Mouse (Mus musculus): ENCODE results near the gene B130006D01Rik. TPM values are rescaled to one million over a fixed set of nuclear protein-coding genes. Genes with fewer than 3 reads are reported as not detected.

B130006D01Rik gene
- total RNA-seq (2017): 8.0 and 8.5 TPM in 2 replicates

- ATAC-seq (ENCODE audit: extremely low read depth, insufficient number of reproducible peaks, low FRiP score, poor library complexity, severe bottlenecking): no peak
Measured at GRCm38 (mm10) chr11:95723287-95723686, at the start of gene B130006D01Rik. Gene B130006D01Rik (plus strand): TSS chr11:95723587.

- ATAC-seq (ENCODE audit: extremely low read depth, insufficient number of reproducible peaks, low FRiP score, poor library complexity, severe bottlenecking): no peak
Measured at GRCm38 (mm10) chr11:95675498-95675897, 47.9 kb upstream of the B130006D01Rik start.

GRCm38 (mm10) chr11:95676307-95676706 is 47.1 kb upstream of the B130006D01Rik start:
- ATAC-seq (ENCODE audit: extremely low read depth, insufficient number of reproducible peaks, low FRiP score, poor library complexity, severe bottlenecking): peak; percentile 39; the same call in 1 of the 2 replicates

GRCm38 (mm10) chr11:95677925-95678701 is 45.3 kb upstream of the B130006D01Rik start:
- no peak for ATAC-seq (ENCODE audit: extremely low read depth, insufficient number of reproducible peaks, low FRiP score, poor library complexity, severe bottlenecking)

GRCm38 (mm10) chr11:95681995-95682601 is 41.3 kb upstream of the B130006D01Rik start:
- no peak for ATAC-seq (ENCODE audit: extremely low read depth, insufficient number of reproducible peaks, low FRiP score, poor library complexity, severe bottlenecking)

GRCm38 (mm10) chr11:95682946-95683345 is 40.4 kb upstream of the B130006D01Rik start:
- ATAC-seq (ENCODE audit: extremely low read depth, insufficient number of reproducible peaks, low FRiP score, poor library complexity, severe bottlenecking): no peak

GRCm38 (mm10) chr11:95686031-95686430 is 37.4 kb upstream of the B130006D01Rik start:
- peak; percentile 65 for ATAC-seq (ENCODE audit: extremely low read depth, insufficient number of reproducible peaks, low FRiP score, poor library complexity, severe bottlenecking)

GRCm38 (mm10) chr11:95687084-95687656 is 36.2 kb upstream of the B130006D01Rik start:
- ATAC-seq (ENCODE audit: extremely low read depth, insufficient number of reproducible peaks, low FRiP score, poor library complexity, severe bottlenecking): no peak

DNA sequence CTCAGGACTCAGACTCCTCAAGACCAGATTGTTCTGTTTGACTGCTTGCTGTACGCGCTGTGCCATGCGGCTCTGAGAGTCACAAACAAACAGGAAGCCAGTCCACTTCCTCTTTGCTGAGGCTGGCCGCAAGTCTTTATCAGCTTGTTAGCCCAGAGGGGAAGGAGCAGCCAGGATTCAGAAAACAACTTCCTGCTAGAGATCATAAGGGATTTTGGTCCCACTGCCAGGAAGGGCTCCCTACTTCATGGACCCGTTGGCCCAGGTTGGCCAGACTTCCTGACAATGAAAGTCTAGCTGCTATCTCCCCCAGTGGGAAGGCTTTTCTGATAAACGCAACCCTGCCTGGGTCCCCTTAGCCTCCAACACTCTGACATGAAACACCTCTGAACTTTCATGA is 34.9 kb upstream of the B130006D01Rik start:
- ATAC-seq (ENCODE audit: extremely low read depth, insufficient number of reproducible peaks, low FRiP score, poor library complexity, severe bottlenecking): peak; percentile 88

DNA sequence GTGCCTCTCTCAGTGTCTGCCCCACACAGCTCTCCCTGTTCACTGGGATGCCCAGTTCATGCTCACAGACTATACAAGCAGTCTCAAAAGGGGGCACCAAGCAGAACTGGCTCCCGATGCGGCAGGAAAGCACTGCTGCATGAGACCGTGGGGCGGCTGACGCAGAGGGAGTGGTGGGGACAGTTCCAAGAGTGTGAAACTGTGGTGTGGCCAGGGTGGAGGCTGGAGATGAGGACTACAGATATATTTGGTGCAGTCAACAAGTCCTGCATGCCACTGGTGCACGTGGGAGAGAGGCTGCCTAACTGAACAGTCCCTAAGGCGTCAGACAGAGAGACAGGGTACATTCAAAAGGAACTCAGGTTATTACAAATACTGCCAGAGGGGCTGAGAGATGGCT is 34.4 kb upstream of the B130006D01Rik start:
- peak; percentile 16; the same call in 1 of the 2 replicates for ATAC-seq (ENCODE audit: extremely low read depth, insufficient number of reproducible peaks, low FRiP score, poor library complexity, severe bottlenecking)

- no peak for ATAC-seq (ENCODE audit: extremely low read depth, insufficient number of reproducible peaks, low FRiP score, poor library complexity, severe bottlenecking)
Measured at GRCm38 (mm10) chr11:95689544-95689943, 33.8 kb upstream of the B130006D01Rik start.

GRCm38 (mm10) chr11:95698541-95698940 is 24.8 kb upstream of the B130006D01Rik start:
- ATAC-seq (ENCODE audit: extremely low read depth, insufficient number of reproducible peaks, low FRiP score, poor library complexity, severe bottlenecking): no peak

- no peak for ATAC-seq (ENCODE audit: extremely low read depth, insufficient number of reproducible peaks, low FRiP score, poor library complexity, severe bottlenecking)
Measured at GRCm38 (mm10) chr11:95700778-95701739, 22.3 kb upstream of the B130006D01Rik start.

DNA sequence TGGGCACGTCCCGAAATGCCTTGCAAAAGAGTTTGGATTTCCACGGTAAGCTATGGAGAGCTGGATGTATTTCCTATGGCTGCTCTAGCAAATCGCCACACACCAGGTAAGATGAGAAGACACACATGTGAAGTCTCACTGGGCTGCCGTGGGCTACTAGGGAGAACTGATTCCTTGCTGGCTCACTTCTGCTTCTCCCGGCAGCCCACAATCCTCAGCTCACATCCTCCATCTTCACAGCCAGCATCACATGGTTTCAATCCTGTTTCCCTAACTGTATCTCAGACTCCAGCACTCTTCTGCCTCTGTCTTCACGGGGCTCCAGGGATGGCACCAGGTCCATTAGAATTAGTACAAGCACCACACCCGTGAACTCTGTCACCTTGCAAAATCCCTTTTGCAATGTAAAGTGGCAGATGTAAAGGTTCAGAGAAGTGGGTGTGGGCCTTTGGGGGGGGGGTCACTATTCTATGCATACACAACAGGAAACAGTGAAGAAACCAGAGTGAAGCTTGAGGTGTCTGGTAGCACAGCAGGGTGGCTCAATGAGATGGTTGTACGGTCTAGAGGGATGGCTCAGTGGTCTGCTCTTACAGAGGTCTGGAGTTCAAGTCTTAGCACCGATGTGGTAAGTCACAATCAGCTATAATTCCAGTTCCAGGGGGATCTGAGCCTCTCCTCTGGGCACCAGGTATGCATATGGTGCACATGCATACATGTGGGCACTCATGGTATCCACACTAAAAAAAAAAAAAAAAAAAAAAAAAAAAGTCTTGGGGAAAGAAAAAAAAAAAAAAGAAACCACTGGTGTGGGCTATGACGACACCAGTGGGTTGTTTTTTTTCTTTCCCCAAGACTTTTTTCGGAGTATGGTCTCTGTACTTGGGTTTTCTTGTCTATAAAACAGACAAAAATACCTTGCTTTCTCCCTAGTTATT is 19.1 kb upstream of the B130006D01Rik start:
- peak; percentile 33; the same call in 1 of the 2 replicates for ATAC-seq (ENCODE audit: extremely low read depth, insufficient number of reproducible peaks, low FRiP score, poor library complexity, severe bottlenecking)

DNA sequence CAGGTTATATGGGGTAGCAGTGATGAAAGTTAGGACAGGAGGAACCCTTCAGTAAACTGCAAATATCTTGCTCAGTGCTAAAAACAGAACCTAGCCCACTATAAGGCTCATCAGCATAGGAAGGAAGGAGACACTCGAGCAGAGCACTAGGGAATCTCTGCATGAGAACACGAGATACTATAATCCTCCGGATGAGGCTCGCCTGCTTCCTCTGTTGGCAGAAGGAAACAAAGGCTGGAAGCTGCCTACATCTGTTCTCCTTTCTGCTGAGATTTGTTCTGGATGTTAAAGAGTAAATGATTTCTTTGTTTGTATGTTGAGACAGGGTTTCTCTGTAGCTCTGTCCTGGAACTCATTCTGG is 18.4 kb upstream of the B130006D01Rik start:
- ATAC-seq (ENCODE audit: extremely low read depth, insufficient number of reproducible peaks, low FRiP score, poor library complexity, severe bottlenecking): no peak

DNA sequence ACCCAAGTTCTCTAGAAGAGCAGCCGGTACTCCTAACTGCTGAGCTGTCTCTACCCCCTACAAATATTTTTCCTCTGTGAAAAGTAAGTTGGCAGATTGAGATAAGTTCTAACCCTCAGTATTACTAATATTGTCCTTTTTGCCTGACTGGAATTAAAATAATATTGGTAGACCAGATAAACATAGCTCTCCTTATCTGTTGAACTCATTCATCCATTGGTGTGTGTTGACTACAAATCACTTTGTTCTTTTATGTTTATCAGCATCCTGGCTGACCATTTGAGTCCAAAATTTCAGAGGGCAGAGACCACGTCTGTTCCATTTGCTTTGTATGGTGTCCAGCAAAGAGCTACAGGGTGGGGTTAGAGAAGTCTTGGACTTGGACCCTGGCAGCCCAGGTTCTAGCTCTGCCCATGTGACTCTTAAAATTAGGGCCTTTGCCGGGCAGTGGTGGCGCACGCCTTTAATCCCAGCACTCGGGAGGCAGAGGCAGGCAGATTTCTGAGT is 13.8 kb upstream of the B130006D01Rik start:
- no peak for ATAC-seq (ENCODE audit: extremely low read depth, insufficient number of reproducible peaks, low FRiP score, poor library complexity, severe bottlenecking)

DNA sequence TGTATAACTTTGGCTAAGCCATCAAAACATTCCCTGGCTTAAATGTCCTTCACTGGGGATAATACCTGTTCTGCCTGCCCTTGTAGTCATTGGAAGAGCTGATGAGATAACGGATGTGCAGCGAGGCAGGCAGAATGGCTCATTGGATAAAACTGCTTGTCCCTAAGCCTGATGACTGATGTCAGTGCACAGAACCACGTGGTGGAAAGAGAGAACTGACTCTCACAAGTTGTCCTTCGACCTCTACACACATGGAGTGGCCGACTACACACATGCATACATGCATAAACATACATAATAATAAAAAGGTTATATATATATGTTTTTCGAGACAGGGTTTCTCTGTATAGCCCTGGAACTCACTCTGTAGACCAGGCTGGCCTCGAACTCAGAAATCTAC is 12.9 kb upstream of the B130006D01Rik start:
- ATAC-seq (ENCODE audit: extremely low read depth, insufficient number of reproducible peaks, low FRiP score, poor library complexity, severe bottlenecking): no peak

GRCm38 (mm10) chr11:95712085-95712562 is 11.3 kb upstream of the B130006D01Rik start:
- ATAC-seq (ENCODE audit: extremely low read depth, insufficient number of reproducible peaks, low FRiP score, poor library complexity, severe bottlenecking): peak; percentile 51
